Mouse (Mus musculus) heart, adult 8-10 months (tissue): Measurements from ENCODE around the gene Gprin3. TPM values are rescaled to one million over a fixed set of nuclear protein-coding genes. Genes with fewer than 3 reads are reported as not detected.

Source experiments
- DNase-seq: peaks from one replicate; pipeline ENCODE4 v3.0.0; 2022; ENCODE audit warnings: low spot score
- total RNA-seq, 4 experiments: library from RNA; stranded (reverse); gene quantifications; 2 replicates each; pipeline ENCODE4 v1.2.4; 2022

Gprin3 gene
- under 1 TPM; 0.33 to 0.50 (median 0.42) TPM for total RNA-seq

- peak; percentile 44 for DNase-seq
These were observed at the start of gene Gprin3 for GRCm38 (mm10) chr6:59425824-59426533. TSS of gene Gprin3 (minus strand) at chr6:59426294.

- DNase-seq, result no peak
These were observed 32.8 kb upstream of the Gprin3 start for GRCm38 (mm10) chr6:59458861-59459260.

- no peak for DNase-seq
These were observed 30.0 kb upstream of the Gprin3 start for GRCm38 (mm10) chr6:59456116-59456515.

- DNase-seq, result no peak
These were observed 25.3 kb upstream of the Gprin3 start for GRCm38 (mm10) chr6:59451348-59451747.

GRCm38 (mm10) chr6:59445101-59445503 is 19.0 kb upstream of the Gprin3 start:
- no peak for DNase-seq

- DNase-seq, result no peak
These were observed 9.8 kb upstream of the Gprin3 start for GRCm38 (mm10) chr6:59435906-59436305.

GRCm38 (mm10) chr6:59433116-59433515 is 7.0 kb upstream of the Gprin3 start:
- DNase-seq, result no peak

- DNase-seq, result no peak
These were observed 416 bp upstream of the Gprin3 start for GRCm38 (mm10) chr6:59426534-59426885.

- no peak for DNase-seq
These were observed 988 bp downstream of the Gprin3 start for GRCm38 (mm10) chr6:59424871-59425740.

GRCm38 (mm10) chr6:59423836-59424235 is 2.3 kb downstream of the Gprin3 start:
- no peak for DNase-seq

- no peak for DNase-seq
These were observed 6.8 kb downstream of the Gprin3 start for GRCm38 (mm10) chr6:59419264-59419663.

- no peak for DNase-seq
These were observed 7.4 kb downstream of the Gprin3 start for GRCm38 (mm10) chr6:59418659-59419058.

GRCm38 (mm10) chr6:59414816-59415215 is 11.3 kb downstream of the Gprin3 start:
- no peak for DNase-seq

- DNase-seq, result no peak
These were observed 13.4 kb downstream of the Gprin3 start for GRCm38 (mm10) chr6:59412417-59413346.

GRCm38 (mm10) chr6:59409001-59409700 is 16.9 kb downstream of the Gprin3 start:
- no peak for DNase-seq

GRCm38 (mm10) chr6:59407482-59407997 is 18.6 kb downstream of the Gprin3 start:
- no peak for DNase-seq

- no peak for DNase-seq
These were observed 35.9 kb downstream of the Gprin3 start for GRCm38 (mm10) chr6:59390208-59390607.

- DNase-seq, result no peak
These were observed 60.8 kb downstream of the Gprin3 start for GRCm38 (mm10) chr6:59365300-59365699.

GRCm38 (mm10) chr6:59363282-59363681 is 62.8 kb downstream of the Gprin3 start:
- no peak for DNase-seq

- no peak for DNase-seq
These were observed 71.2 kb downstream of the Gprin3 start for GRCm38 (mm10) chr6:59354943-59355342.
